In the genomic region with DNA sequence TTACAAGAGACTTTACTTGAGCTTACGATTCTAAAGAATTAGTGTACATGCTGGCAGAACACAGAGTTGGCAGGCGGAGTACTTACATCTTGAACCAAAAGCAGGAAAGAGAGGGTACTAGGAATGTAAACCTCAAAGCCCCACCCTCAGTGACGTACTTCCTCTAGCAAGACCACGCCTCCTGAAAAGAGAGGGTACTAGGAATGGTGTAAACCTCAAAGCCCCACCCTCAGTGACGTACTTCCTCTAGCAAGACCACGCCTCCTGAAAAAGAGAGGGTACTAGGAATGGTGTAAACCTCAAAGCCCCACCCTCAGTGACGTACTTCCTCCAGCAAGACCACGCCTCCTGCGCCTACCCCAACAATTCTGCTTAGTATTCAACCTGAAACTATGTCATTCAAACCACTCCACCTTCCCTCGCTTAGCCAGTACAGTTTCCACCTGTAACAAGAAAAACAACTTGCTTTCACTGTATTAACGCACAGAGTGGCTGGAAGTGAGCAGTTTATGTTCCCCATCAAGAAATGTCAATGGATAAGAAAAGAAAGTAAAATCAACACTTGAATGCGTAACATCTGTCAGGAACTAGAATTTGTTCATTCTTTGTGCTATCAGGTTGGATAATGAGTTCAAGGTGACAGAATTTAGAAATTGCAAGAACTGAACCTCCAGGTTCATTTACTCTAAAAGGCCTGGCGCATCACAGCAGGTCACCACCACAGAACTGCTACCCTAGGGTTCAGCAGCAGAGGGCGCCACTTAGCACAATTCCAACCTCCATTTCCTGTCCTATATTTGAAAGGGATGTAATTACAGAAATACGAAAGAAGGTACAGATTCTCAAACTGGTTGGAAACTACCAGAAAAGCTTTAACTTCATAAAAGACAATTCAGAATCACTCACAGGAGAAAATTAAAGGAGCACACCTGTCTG, we compare ENCODE assay signal across 9 mouse cellular contexts.
A peak's percentile ranks its signal among the peaks of the same experiment; 100 is the strongest.
DNase-seq lines count a peak whose midpoint lies in the region; ATAC-seq lines count a peak whose summit lies in the region.
"Had no signal": no experiment of that assay in that cellular context is flagged by ENCODE, and none has a peak within 500 bp of the region (broad histone marks: within the 10 kb centered on the region; RNA-seq: fewer than 3 reads in every experiment).

No protein-coding gene starts in this region.

- H3K27ac ChIP-seq in liver, embryonic 12.5 days = no peak overlapping the region

- H3K4me1 ChIP-seq in liver, embryonic 12.5 days = no peaks in the 10 kb centered on the region

- no peaks in the 10 kb centered on the region for H3K27me3 ChIP-seq in liver, embryonic 12.5 days (replicated peaks)

- H3K9me3 ChIP-seq in liver, embryonic 12.5 days (replicated peaks) = no peaks in the 10 kb centered on the region

- no peak for ATAC-seq in liver, embryonic 12.5 days

- H3K4me2 ChIP-seq in liver, embryonic 12.5 days = no peak overlapping the region

- DNase-seq in adrenal gland, adult 18-20 months (ENCODE audit: low spot score in 2 of 2) = peak; percentile 29 to 43
- no peak for DNase-seq in adrenal gland, adult 8-10 months
- peak; percentile 6 for DNase-seq in liver
- peak; percentile 27 for DNase-seq in embryo, embryonic 9.5 days (ENCODE audit: extremely low spot score)
- DNase-seq in thymus, adult 18-20 months = peak; percentile 3 to 9
- no peak for DNase-seq in urinary bladder, postnatal 25 days (ENCODE audit: low spot score)
- no peak for DNase-seq in frontal cortex, postnatal 14 days (ENCODE audit: low spot score in 2 of 2)
- DNase-seq: heart, postnatal 14 days had no signal

- H3K9ac ChIP-seq in liver, embryonic 12.5 days = no peak overlapping the region

- H3K36me3 ChIP-seq in liver, embryonic 12.5 days = no peaks in the 10 kb centered on the region

- H3K4me3 ChIP-seq in liver, embryonic 12.5 days = no peak overlapping the region

- WGBS in liver, embryonic 12.5 days (ENCODE audit: insufficient replicate concordance) = 76% methylated on average over 15 of the region's 15 CpGs

Comparison
In these comparisons a context has a peak if more than half of its experiments do, and no peak if none do; other contexts are left out.
1. DNase-seq: peak in adrenal gland, adult 18-20 months (2 of 2), liver (single experiment), embryo, embryonic 9.5 days (single experiment) and thymus, adult 18-20 months (2 of 2); none in adrenal gland, adult 8-10 months (single experiment), urinary bladder, postnatal 25 days (single experiment) and frontal cortex, postnatal 14 days (0 of 2).